Mouse (Mus musculus): ENCODE measurements around the gene Kmt5a.

The Kmt5a gene

GRCm38 (mm10) chr5:124439447-124440093 lies at the start of gene Kmt5a:
Kmt5a (plus strand) TSS chr5:124439930.
- DNase-seq, result peak; percentile 96

- no peak for DNase-seq
Observed at GRCm38 (mm10) chr5:124392412-124392811, 47.3 kb upstream of the Kmt5a start.

- DNase-seq, result no peak
Observed at GRCm38 (mm10) chr5:124393726-124394125, 46.0 kb upstream of the Kmt5a start.

- DNase-seq, result no peak
Observed at GRCm38 (mm10) chr5:124410808-124411207, 28.9 kb upstream of the Kmt5a start.

GRCm38 (mm10) chr5:124412163-124412562 lies 27.6 kb upstream of the Kmt5a start:
- DNase-seq, result no peak

GRCm38 (mm10) chr5:124418903-124419302 lies 20.8 kb upstream of the Kmt5a start:
- DNase-seq, result no peak

GRCm38 (mm10) chr5:124421786-124422185 lies 17.9 kb upstream of the Kmt5a start:
- no peak for DNase-seq

GRCm38 (mm10) chr5:124424200-124424722 lies 15.5 kb upstream of the Kmt5a start:
- no peak for DNase-seq

- peak; percentile 59 for DNase-seq
Observed at GRCm38 (mm10) chr5:124424723-124425411, 14.9 kb upstream of the Kmt5a start.

- DNase-seq, result peak; percentile 93
Observed at GRCm38 (mm10) chr5:124425412-124426259, 14.1 kb upstream of the Kmt5a start, which contains the start of gene Sbno1. Sbno1 (minus strand) TSS chr5:124426001.

GRCm38 (mm10) chr5:124426475-124427071 lies 13.2 kb upstream of the Kmt5a start:
- DNase-seq, result no peak

GRCm38 (mm10) chr5:124432398-124433012 lies 7.2 kb upstream of the Kmt5a start:
- DNase-seq, result peak; percentile 80

GRCm38 (mm10) chr5:124433048-124433447 lies 6.7 kb upstream of the Kmt5a start:
- no peak for DNase-seq

- DNase-seq, result peak; percentile 49
Observed at GRCm38 (mm10) chr5:124438229-124438628, 1.5 kb upstream of the Kmt5a start.

- no peak for DNase-seq
Observed at GRCm38 (mm10) chr5:124438746-124439145, 984 bp upstream of the Kmt5a start.

GRCm38 (mm10) chr5:124440094-124440701 lies 468 bp downstream of the Kmt5a start:
- DNase-seq, result no peak

- DNase-seq, result no peak
Observed at GRCm38 (mm10) chr5:124442628-124443027, 2.9 kb downstream of the Kmt5a start.

- no peak for DNase-seq
Observed at GRCm38 (mm10) chr5:124444208-124444607, 4.5 kb downstream of the Kmt5a start.

GRCm38 (mm10) chr5:124444661-124445561 lies 5.2 kb downstream of the Kmt5a start:
- peak; percentile 81 for DNase-seq

- peak; percentile 63 for DNase-seq
Observed at GRCm38 (mm10) chr5:124445621-124446293, 6.0 kb downstream of the Kmt5a start.
